Mouse (Mus musculus) heart, postnatal 0 days (tissue): Measurements from ENCODE around the gene Zfp385b. TPM values are rescaled to one million over a fixed set of nuclear protein-coding genes. Genes with fewer than 3 reads are reported as not detected.

Source experiments
- ATAC-seq: fragments of 200-750 bp; cut with Nextera tagmentation; 2 replicates; pipeline ENCODE4 v1.8.0; 2017; ENCODE audit warnings: low read depth, moderate number of reproducible peaks, moderate library complexity; ENCODE audit not compliant: insufficient read depth
- DNase-seq: peaks from one replicate; pipeline ENCODE4 v3.0.0-alpha.2; 2016; ENCODE audit warnings: low spot score
- H3K27ac ChIP-seq: fragments of 300-500 bp; sonication (generic); 2 replicates; pipeline ENCODE4 v1.5.1; 2014; ENCODE audit warnings: low read depth, mild to moderate bottlenecking
- H3K27me3 ChIP-seq: fragments of 300-500 bp; sonication (generic); 2 replicates; pipeline ENCODE4 v1.6.1; 2014; ENCODE audit warnings: low read length, mixed read lengths; ENCODE audit not compliant: control insufficient read depth, insufficient read depth
- H3K36me3 ChIP-seq: fragments of 300-500 bp; sonication (generic); replicated peaks from 2 replicates; pipeline ENCODE4 v1.6.1; 2014; ENCODE audit warnings: low read length, mixed read lengths; ENCODE audit not compliant: control insufficient read depth, insufficient read depth
- H3K4me1 ChIP-seq: fragments of 300-500 bp; sonication (generic); 2 replicates; pipeline ENCODE4 v1.6.1; 2014; ENCODE audit warnings: antibody characterized with exemption; ENCODE audit not compliant: control insufficient read depth, insufficient read depth
- H3K4me2 ChIP-seq: fragments of 300-500 bp; sonication (generic); 2 replicates; pipeline ENCODE4 v1.6.1; 2014; ENCODE audit warnings: low read depth, mild to moderate bottlenecking, low read length, moderate library complexity
- H3K4me3 ChIP-seq: fragments of 300-500 bp; sonication (generic); 2 replicates; pipeline ENCODE4 v1.5.1; 2014; ENCODE audit warnings: low read depth, low read length
- H3K9ac ChIP-seq: fragments of 300-500 bp; sonication (generic); replicated peaks from 2 replicates; pipeline ENCODE4 v1.6.1; 2014; ENCODE audit warnings: low read depth, low read length, mixed read lengths
- H3K9me3 ChIP-seq: fragments of 300-500 bp; sonication (generic); replicated peaks from 2 replicates; pipeline ENCODE4 v1.6.1; 2016; ENCODE audit warnings: low read length; ENCODE audit not compliant: control insufficient read depth
- CTCF ChIP-seq: IDR thresholded peaks from 2 replicates; pipeline ENCODE4 v1.5.1; 2016; ENCODE audit warnings: antibody characterized with exemption, control low read depth, low read depth
- EP300 ChIP-seq: IDR thresholded peaks from 2 replicates; pipeline ENCODE4 v1.6.1; 2016; ENCODE audit warnings: antibody characterized with exemption, low read depth
- WGBS: fragments of 180-500 bp; shearing (Covaris S2); extraction: QIAGEN DNeasy Blood & Tissue Kit; methylation state at CpG from one replicate; pipeline ENCODE4 v1.1.7; 2014; 5-methylcytosine and 5-hydroxymethylcytosine counted together
- polyA plus RNA-seq: library from polyadenylated mRNA; unstranded; fragments of >200 nt; fragmentation: Nextera tagmentation; extraction: Ambion mirVana; gene quantifications from 2 replicates; pipeline ENCODE4 v1.2.1, GENCODE M21; 2015
- total RNA-seq: library from RNA; depleted of rRNA; stranded (reverse); fragments of >200 nt; gene quantifications from 2 replicates; pipeline ENCODE4 v1.2.3, GENCODE M21; 2014; ENCODE audit warnings: low replicate concordance

Zfp385b gene
- total and polyA plus RNA-seq, 2 experiments from 2014 or later: 1.8 to 4.2 TPM

DNA sequence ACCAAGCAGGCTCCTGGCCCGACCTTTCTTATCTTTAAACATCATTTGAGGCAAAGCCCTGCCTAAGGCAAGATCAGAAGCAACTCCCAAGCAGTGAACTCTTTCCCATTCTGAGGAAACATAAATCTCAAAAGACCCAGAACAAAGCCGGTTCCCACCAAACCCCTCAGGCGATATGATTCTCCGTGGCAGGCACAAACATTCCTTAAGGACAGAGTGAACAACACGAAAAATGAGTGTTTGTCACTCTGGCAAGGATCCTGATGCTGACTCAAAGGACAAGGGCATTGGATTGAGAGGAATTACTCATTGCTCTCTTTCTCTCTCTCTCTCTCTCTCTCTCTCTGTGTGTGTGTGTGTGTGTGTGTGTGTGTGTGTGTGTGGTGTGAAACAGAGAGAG lies 105.6 kb downstream of the Zfp385b start:
- no peak for TF ChIP-seq EP300
- TF ChIP-seq CTCF: no peak
- Histone ChIP-seq H3K4me1 (no peaks in the 10 kb centered on the region), H3K4me3 (no peak overlapping the region), H3K27me3 (no peaks in the 10 kb centered on the region), H3K4me2 (no peak overlapping the region), H3K36me3 (no peaks in the 10 kb centered on the region), H3K9ac (no peak overlapping the region), H3K9me3 (no peaks in the 10 kb centered on the region), H3K27ac (no peak overlapping the region)
- ATAC-seq (no peak), DNase-seq (no peak)
- 53% methylated on average over 5 of the region's 5 CpGs for WGBS

DNA sequence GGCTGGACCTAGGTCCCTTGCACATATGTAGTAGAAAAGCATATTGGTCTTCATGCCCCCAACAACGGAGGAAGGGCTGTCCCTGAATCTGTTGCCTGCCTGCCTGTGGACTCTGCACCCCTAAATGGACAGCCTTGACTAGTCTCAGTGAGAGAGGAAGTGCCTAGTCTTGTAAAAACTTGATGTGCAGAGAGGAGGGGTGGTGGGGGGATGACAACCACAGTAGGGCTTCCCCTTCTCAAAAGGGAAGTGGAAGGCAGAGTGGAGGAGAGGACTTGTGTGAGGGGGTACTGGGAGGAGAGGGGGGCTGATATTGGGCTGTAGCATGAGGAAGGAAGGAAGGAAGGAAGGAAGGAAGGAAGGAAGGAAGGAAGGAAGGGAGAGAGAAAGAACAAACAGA lies 107.7 kb downstream of the Zfp385b start:
- no peaks in the 10 kb centered on the region for H3K27me3 ChIP-seq
- no peak overlapping the region for H3K27ac ChIP-seq
- no peak overlapping the region for H3K4me2 ChIP-seq
- 70% methylated on average over 1 of the region's 1 CpGs for WGBS
- no peaks in the 10 kb centered on the region for H3K9me3 ChIP-seq
- ATAC-seq (no peak), DNase-seq (no peak)
- no peaks in the 10 kb centered on the region for H3K4me1 ChIP-seq
- TF ChIP-seq CTCF: no peak
- TF ChIP-seq EP300: no peak
- no peak overlapping the region for H3K9ac ChIP-seq
- no peak overlapping the region for H3K4me3 ChIP-seq
- no peaks in the 10 kb centered on the region for H3K36me3 ChIP-seq

DNA sequence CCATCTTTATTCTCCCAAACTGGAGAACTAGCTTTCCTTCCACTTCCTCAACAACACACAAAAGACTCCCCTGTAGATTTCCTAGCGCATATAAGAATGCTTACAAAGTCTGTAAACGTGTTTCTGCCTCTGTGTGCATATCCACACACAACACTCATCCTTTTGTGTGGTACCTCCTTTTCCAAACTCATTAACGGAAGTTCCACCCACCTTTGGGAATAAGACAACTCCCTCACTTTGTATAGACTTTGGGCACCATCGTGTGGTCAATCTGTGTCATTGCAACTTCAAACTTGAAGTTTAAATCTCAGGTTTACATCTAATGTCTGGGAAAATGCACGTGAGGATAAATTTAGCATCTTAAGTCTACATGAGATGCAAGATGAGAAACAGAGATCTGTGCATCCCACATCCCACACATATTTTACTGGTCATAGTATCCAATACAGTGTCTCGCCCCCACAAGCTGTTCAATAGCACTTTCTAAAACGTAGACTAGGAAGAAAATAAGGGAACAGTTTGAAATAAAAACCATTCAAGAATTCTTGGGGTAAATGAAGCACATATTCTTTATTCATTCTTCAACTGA lies 110.1 kb downstream of the Zfp385b start:
- DNase-seq (peak; percentile 61), ATAC-seq (peak; percentile 17; the same call in 1 of the 2 replicates)
- H3K9ac ChIP-seq: no peak overlapping the region
- 0 out of 2 replicates have a peak overlapping the region, but pooled peaks have one; percentile 19 for H3K4me2 ChIP-seq
- no peaks in the 10 kb centered on the region for H3K9me3 ChIP-seq
- H3K27me3 ChIP-seq: no peaks in the 10 kb centered on the region
- no peaks in the 10 kb centered on the region for H3K36me3 ChIP-seq
- no peak overlapping the region for H3K4me3 ChIP-seq
- TF ChIP-seq EP300: no peak
- TF ChIP-seq CTCF: peak; percentile 92
- H3K27ac ChIP-seq: no peak overlapping the region
- 24% methylated on average over 7 of the region's 7 CpGs for WGBS
- H3K4me1 ChIP-seq: no peaks in the 10 kb centered on the region

GRCm38 (mm10) chr2:77707138-77707537 lies 112.3 kb downstream of the Zfp385b start:
- Histone ChIP-seq H3K4me2 (no peak overlapping the region), H3K4me1 (no peaks in the 10 kb centered on the region), H3K27ac (no peak overlapping the region), H3K9ac (no peak overlapping the region), H3K9me3 (no peaks in the 10 kb centered on the region), H3K36me3 (no peaks in the 10 kb centered on the region), H3K4me3 (no peak overlapping the region), H3K27me3 (no peaks in the 10 kb centered on the region)
- 78% methylated on average over 9 of the region's 9 CpGs for WGBS
- no peak for TF ChIP-seq CTCF
- no peak for TF ChIP-seq EP300
- no peak for ATAC-seq
- no peak for DNase-seq

DNA sequence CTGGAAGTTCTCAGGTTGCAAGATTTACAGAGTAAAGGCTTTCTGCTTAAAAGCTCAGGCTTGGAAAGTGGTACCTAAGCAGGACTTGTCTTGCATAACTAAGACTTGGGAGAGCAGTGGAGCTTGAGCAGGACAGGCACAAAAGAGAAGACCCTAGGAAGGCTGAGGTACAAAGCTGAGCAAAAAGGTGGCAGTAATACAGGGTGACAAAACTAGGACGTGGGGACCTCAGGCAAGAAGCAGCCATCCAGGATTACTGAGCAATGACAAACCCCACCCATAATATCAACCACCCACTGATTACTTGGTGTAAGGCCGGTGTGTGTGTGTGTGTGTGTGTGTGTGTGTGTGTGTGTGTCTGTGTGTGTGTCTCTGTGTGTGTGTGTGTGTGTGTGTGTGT lies 114.0 kb downstream of the Zfp385b start:
- TF ChIP-seq CTCF: no peak
- TF ChIP-seq EP300: no peak
- H3K4me2 ChIP-seq: no peak overlapping the region
- no peak overlapping the region for H3K27ac ChIP-seq
- H3K9ac ChIP-seq: no peak overlapping the region
- 74% methylated on average over 2 of the region's 2 CpGs for WGBS
- no peak for DNase-seq
- H3K4me3 ChIP-seq: no peak overlapping the region
- H3K4me1 ChIP-seq: no peaks in the 10 kb centered on the region
- no peaks in the 10 kb centered on the region for H3K36me3 ChIP-seq
- ATAC-seq: no peak
- H3K27me3 ChIP-seq: no peaks in the 10 kb centered on the region
- H3K9me3 ChIP-seq: no peaks in the 10 kb centered on the region

GRCm38 (mm10) chr2:77703080-77703479 lies 116.4 kb downstream of the Zfp385b start:
- Histone ChIP-seq H3K4me2 (peak overlapping the region; percentile 50), H3K4me3 (peak overlapping the region; percentile 24; the same call in 1 of the 2 replicates)

More at GRCm38 (mm10) chr2:77703080-77703479, 116.4 kb downstream of the Zfp385b start:
- Histone ChIP-seq H3K36me3 (no peaks in the 10 kb centered on the region), H3K27ac (no peak overlapping the region), H3K9ac (no peak overlapping the region), H3K9me3 (no peaks in the 10 kb centered on the region), H3K27me3 (no peaks in the 10 kb centered on the region), H3K4me1 (no peaks in the 10 kb centered on the region)
- WGBS: 50% methylated on average over 19 of the region's 19 CpGs
- DNase-seq (no peak), ATAC-seq (no peak)
- TF ChIP-seq CTCF (no peak), EP300 (no peak)
